Mouse (Mus musculus): Measurements from ENCODE around the gene Mpc1.
"Not testable (repeated sequence)": the region's sequence is repeated elsewhere in the genome, so short reads cannot be mapped to it uniquely, and the experiment has no call there.

- not testable (repeated sequence) for TF ChIP-seq ZMIZ1 (IDR thresholded peaks at IDR 0.05; ENCODE audit: low read depth, low read length); CTCF (conservative IDR thresholded peaks at IDR 0.05 in 1 of 2, IDR thresholded peaks at IDR 0.05 in 1 of 2; ENCODE audit: low read depth in 2 of 2, low read length in 2 of 2); POLR2A (IDR thresholded peaks at IDR 0.05; ENCODE audit: low read depth, low read length); ZNF384 (IDR thresholded peaks at IDR 0.05; ENCODE audit: low read depth, low read length); MYC (IDR thresholded peaks at IDR 0.05; ENCODE audit: low read depth, low read length); CHD1 (IDR thresholded peaks at IDR 0.05; ENCODE audit: low read depth, low read length)
These were observed 44.2 kb downstream of the Mpc1 start for GRCm38 (mm10) chr17:8326877-8327276.

Data from CH12.LX (cell line).